Mouse (Mus musculus) ES-E14 (cell line): ENCODE measurements around the gene Cblb. TPM values are rescaled to one million over a fixed set of nuclear protein-coding genes. Genes with fewer than 3 reads are reported as not detected.

Experiments used
- DNase-seq: peaks from one replicate; pipeline ENCODE4 v3.0.0-alpha.2; 2013; ENCODE audit warnings: low read depth, low spot score
- H3K27ac ChIP-seq: 2 replicates; pipeline ENCODE4 v1.5.1; 2012; ENCODE audit warnings: low read depth, mild to moderate bottlenecking, low read length, moderate library complexity, mixed read lengths; ENCODE audit not compliant: poor library complexity, insufficient read depth, severe bottlenecking
- H3K36me3 ChIP-seq: 2 replicates; pipeline ENCODE4 v1.6.1; 2012; ENCODE audit warnings: mild to moderate bottlenecking, low read length, moderate library complexity, mixed read lengths; ENCODE audit not compliant: control insufficient read depth, poor library complexity, insufficient read depth, severe bottlenecking
- H3K4me1 ChIP-seq, 2 experiments: fragments of 150-350 bp in 1 of 2; sonication (generic) in 1 of 2; 2 replicates each; pipeline ENCODE4 v1.6.1; 2012; ENCODE audit warnings: low read length in 2 of 2, mild to moderate bottlenecking in 1 of 2, mixed read lengths in 1 of 2; ENCODE audit not compliant: control insufficient read depth in 2 of 2, insufficient read depth in 2 of 2, poor library complexity in 1 of 2
- H3K4me3 ChIP-seq, 2 experiments: fragments of 150-350 bp in 1 of 2; sonication (generic) in 1 of 2; 2 replicates each; pipeline ENCODE4 v1.5.1; 2012; ENCODE audit warnings: low read length in 2 of 2, low read depth in 1 of 2, mild to moderate bottlenecking in 1 of 2, mixed read lengths in 1 of 2; ENCODE audit not compliant: insufficient read depth in 1 of 2, poor library complexity in 1 of 2, severe bottlenecking in 1 of 2
- H3K9ac ChIP-seq: 2 replicates; pipeline ENCODE4 v1.6.1; 2012; ENCODE audit warnings: low read depth, mild to moderate bottlenecking, low read length, mixed read lengths; ENCODE audit not compliant: poor library complexity, insufficient read depth, severe bottlenecking
- H3K9me3 ChIP-seq: fragments of 150-350 bp; sonication (generic); 2 replicates; pipeline ENCODE4 v1.6.1; 2012; ENCODE audit warnings: low read depth, mild to moderate bottlenecking, low read length; ENCODE audit not compliant: control insufficient read depth, insufficient read depth
- CHD2 ChIP-seq: IDR thresholded peaks from 2 replicates; pipeline ENCODE4 v1.6.1; 2014; ENCODE audit warnings: mild to moderate bottlenecking, low read depth, low read length, inconsistent platforms
- HCFC1 ChIP-seq: IDR thresholded peaks from 2 replicates; pipeline ENCODE4 v1.6.1; 2012; ENCODE audit warnings: low read length, inconsistent platforms, borderline replicate concordance; ENCODE audit not compliant: insufficient read depth
- MAFK ChIP-seq: IDR thresholded peaks from 2 replicates; pipeline ENCODE4 v1.6.1; 2014; ENCODE audit warnings: mild to moderate bottlenecking, low read depth, low read length, inconsistent platforms; ENCODE audit not compliant: insufficient read depth
- ZC3H11A ChIP-seq: IDR thresholded peaks from 2 replicates; pipeline ENCODE4 v1.6.1; 2012; ENCODE audit warnings: low read depth, mild to moderate bottlenecking, inconsistent platforms, low read length, borderline replicate concordance
- ZNF384 ChIP-seq: IDR thresholded peaks from 2 replicates; pipeline ENCODE4 v1.6.1; 2012; ENCODE audit warnings: low read depth, low read length, inconsistent platforms
- in situ Hi-C, 2 experiments: fragments of 600-800 bp; cut with MboI; formaldehyde crosslinking; loops; one replicate each; pipeline ENCODE4 v1.15.1; 2025; ENCODE audit warnings: low sequenced_read_pairs in 2 of 2, inconsistent platforms in 1 of 2; ENCODE audit not compliant: unreplicated experiment in 2 of 2
- total RNA-seq: library from RNA; depleted of rRNA; stranded (reverse); fragments of 300-350 nt; gene quantifications from 2 replicates; pipeline ENCODE4 v1.2.3, GENCODE M21; 2012

Gene Cblb
- total RNA-seq, 1 experiment: 5.1 TPM

DNA sequence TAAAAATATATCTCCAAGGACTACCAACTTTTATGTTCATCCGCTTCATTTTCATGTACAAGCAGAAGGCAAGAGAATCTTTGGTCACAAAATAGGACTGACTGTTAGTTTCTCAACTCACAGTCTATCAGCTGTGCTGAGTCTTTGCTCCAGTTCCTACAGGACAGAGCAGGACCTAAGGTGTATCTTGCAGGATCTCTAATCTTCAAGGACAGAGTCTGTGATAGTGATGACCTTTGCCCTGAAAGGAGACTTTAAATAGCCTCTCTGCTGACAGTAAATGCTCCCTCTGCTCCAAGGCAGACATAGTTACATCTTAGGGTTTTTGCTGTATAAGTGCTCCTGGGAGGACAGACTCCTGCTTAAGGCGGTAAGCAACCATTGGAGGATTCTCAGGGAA, 26.3 kb downstream of the Cblb start:
- Histone ChIP-seq H3K27ac (no peak overlapping the region), H3K4me3 (no peak overlapping the region), H3K4me1 (no peaks in the 10 kb centered on the region), H3K36me3 (no peaks in the 10 kb centered on the region), H3K9me3 (no peaks in the 10 kb centered on the region), H3K9ac (no peak overlapping the region)
- in situ Hi-C loops: no loop called here
- TF ChIP-seq ZNF384 (no peak), HCFC1 (no peak), CHD2 (no peak), ZC3H11A (no peak), MAFK (no peak)
- no peak for DNase-seq

GRCm38 (mm10) chr16:52059535-52059934, 28.5 kb downstream of the Cblb start:
- Histone ChIP-seq H3K27ac (no peak overlapping the region), H3K4me3 (no peak overlapping the region), H3K4me1 (no peaks in the 10 kb centered on the region), H3K36me3 (no peaks in the 10 kb centered on the region; the same call in 1 of the 2 replicates), H3K9ac (no peak overlapping the region), H3K9me3 (no peaks in the 10 kb centered on the region)
- no peak for TF ChIP-seq CHD2
- TF ChIP-seq HCFC1: no peak
- no peak for TF ChIP-seq MAFK
- no peak for TF ChIP-seq ZC3H11A
- no peak for DNase-seq
- in situ Hi-C loops: no loop called here

GRCm38 (mm10) chr16:52060100-52060719, 29.2 kb downstream of the Cblb start:
- Histone ChIP-seq H3K36me3 (no peaks in the 10 kb centered on the region; the same call in 1 of the 2 replicates), H3K27ac (no peak overlapping the region), H3K9me3 (no peaks in the 10 kb centered on the region), H3K4me1 (no peaks in the 10 kb centered on the region), H3K9ac (no peak overlapping the region), H3K4me3 (no peak overlapping the region)
- in situ Hi-C loops: no loop called here
- TF ChIP-seq ZNF384 (no peak), ZC3H11A (no peak), CHD2 (no peak), HCFC1 (no peak), MAFK (no peak)
- no peak for DNase-seq

DNA sequence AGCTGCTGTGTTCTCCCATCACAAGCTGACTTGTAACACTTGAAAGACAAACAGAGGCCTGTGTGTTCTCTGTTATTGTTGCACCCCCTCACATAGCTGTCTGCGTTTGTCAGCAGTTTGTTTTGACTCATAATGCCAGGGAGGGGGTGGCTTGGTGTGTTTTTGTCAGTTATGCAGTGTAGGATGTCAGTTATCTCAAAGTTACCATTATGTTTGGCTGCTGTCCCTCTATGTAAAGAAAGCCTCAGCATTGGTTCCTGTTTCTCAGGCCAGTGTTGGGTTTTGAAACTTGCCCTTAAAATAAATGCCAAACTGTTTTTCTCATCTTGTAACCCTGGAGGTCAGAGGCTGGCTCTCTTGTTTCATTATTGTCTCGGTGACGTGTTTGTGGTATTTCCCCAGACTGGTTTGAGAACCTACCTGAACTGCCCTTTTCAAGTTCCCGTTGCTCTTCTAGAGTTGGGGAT, 30.0 kb downstream of the Cblb start:
- Histone ChIP-seq H3K27ac (no peak overlapping the region), H3K9me3 (no peaks in the 10 kb centered on the region), H3K36me3 (no peaks in the 10 kb centered on the region; the same call in 1 of the 2 replicates), H3K4me3 (no peak overlapping the region), H3K9ac (no peak overlapping the region), H3K4me1 (no peaks in the 10 kb centered on the region)
- in situ Hi-C loops: no loop called here
- no peak for DNase-seq
- TF ChIP-seq CHD2: no peak
- TF ChIP-seq MAFK: no peak
- no peak for TF ChIP-seq HCFC1
- no peak for TF ChIP-seq ZC3H11A
- TF ChIP-seq ZNF384: no peak
